Mouse (Mus musculus) cortical plate, adult 2 months (tissue): ENCODE measurements around the gene Dtx4.

Experiments used
- CTCF ChIP-seq: fragments of 200-500 bp; IDR thresholded peaks from 2 replicates; pipeline ENCODE4 v1.5.1; 2011; ENCODE audit warnings: mild to moderate bottlenecking, control low read depth, low read length; ENCODE audit not compliant: insufficient read depth; ENCODE audit errors: extremely low read depth
- POLR2A ChIP-seq: fragments of 200-500 bp; IDR thresholded peaks from 2 replicates; pipeline ENCODE4 v1.6.1; 2011; ENCODE audit warnings: mild to moderate bottlenecking, low read length, control low read depth; ENCODE audit not compliant: insufficient read depth; ENCODE audit errors: extremely low read depth

GRCm38 (mm10) chr19:12457401-12458066 is 43.7 kb downstream of the Dtx4 start:
- TF ChIP-seq CTCF (no peak), POLR2A (no peak)
